Mouse (Mus musculus) testis, postnatal 14 days (tissue): Measurements from ENCODE around the gene Gm21776.
"Not testable (repeated sequence)": the region's sequence is repeated elsewhere in the genome, so short reads cannot be mapped to it uniquely, and the experiment has no call there.

Experiments used
- DNase-seq: peaks from one replicate; pipeline ENCODE4 v3.0.0; 2021; ENCODE audit warnings: low spot score

The Gm21776 gene

DNA sequence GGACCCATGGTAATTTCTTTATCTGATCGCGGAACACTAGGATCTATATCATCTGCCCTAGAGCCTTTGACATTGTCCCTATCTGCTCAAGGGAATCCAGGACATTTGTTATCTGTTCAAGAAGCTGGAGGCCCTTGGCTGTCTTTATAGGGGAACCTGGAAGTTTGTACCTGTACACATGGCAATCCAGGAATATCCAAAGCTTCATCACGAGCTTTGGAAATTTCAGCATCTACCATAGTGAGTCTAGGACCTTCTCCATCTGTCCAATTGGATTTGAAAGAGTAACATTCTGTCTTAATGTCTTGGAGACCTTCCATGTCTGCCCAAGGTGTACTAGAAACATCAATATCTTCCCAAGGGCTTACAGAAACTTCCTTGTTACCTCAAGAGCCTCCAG lies at the start of gene Gm21776:
Gene Gm21776 (plus strand): TSS at position 301 of the 400 bp plus-strand sequence.
- DNase-seq, result not testable (repeated sequence)
